Mouse (Mus musculus): ENCODE measurements around the gene Stambp. TPM values are rescaled to one million over a fixed set of nuclear protein-coding genes. Genes with fewer than 3 reads are reported as not detected.

Stambp gene
- polyA plus RNA-seq, 1 experiment from 2014 or later, result 30.7 TPM

DNA sequence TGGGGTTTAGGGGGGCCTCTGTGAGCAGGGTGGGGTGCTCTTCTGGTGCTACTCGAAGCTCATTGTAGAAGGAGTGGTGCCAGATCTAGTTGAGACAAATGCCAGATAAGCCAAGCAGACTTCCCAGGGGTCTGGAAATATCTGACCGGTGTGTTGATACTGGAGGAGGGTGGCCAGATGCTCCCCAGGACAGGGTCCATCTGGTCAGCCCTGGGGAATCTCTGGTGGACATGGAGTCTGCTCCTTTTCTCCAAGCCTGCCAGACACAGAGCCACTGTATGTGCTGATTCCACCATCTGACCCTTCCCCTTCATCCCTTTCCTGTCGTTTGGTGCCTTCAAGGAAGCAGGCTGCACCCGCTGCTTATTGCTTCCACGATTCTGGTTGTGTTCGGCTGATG, 49.3 kb downstream of the Stambp start:
- H3K4me2 ChIP-seq (replicated peaks; ENCODE audit: low read depth, low read length), result no peak overlapping the region
- H3K27ac ChIP-seq (ENCODE audit: low read length), result no peak overlapping the region
- H3K4me3 ChIP-seq (ENCODE audit: low read depth, low read length), result no peak overlapping the region
- 27% methylated on average over 6 of the region's 6 CpGs for WGBS
- DNase-seq (ENCODE audit: low spot score) (no peak), ATAC-seq (no peak)
- no peaks in the 10 kb centered on the region for H3K27me3 ChIP-seq (replicated peaks; ENCODE audit: insufficient read depth, low read length)
- H3K9ac ChIP-seq (replicated peaks; ENCODE audit: low read depth), result no peak overlapping the region
- no peaks in the 10 kb centered on the region for H3K36me3 ChIP-seq (ENCODE audit: insufficient read depth, low read length)
- no peaks in the 10 kb centered on the region for H3K9me3 ChIP-seq (ENCODE audit: low read length)
- H3K4me1 ChIP-seq (ENCODE audit: insufficient read depth, low read depth, low read length), result no peaks in the 10 kb centered on the region
- TF ChIP-seq EP300 (IDR thresholded peaks at IDR 0.05) (no peak), CTCF (IDR thresholded peaks at IDR 0.05) (no peak)

DNA sequence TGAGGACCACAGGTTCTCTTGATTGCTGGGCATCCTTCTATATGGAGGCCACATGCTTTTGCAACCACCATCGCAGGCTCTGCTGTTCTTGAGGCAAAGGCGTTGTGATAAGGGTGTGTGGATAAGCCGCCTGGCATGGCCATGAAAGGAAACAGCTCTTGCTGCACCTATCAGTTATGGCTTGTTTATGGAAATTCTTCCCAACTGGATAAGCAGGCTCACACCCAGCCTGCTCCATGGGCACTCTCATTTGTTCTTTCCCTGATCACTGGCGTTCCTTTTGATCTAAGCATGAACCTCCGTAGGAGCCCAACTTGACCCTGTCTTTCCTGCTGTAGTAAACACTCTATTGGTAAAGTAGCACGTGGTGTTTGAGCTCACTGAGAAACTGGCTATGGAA, 50.7 kb downstream of the Stambp start:
- Histone ChIP-seq H3K4me1 (ENCODE audit: insufficient read depth, low read depth, low read length) (no peaks in the 10 kb centered on the region), H3K4me2 (replicated peaks; ENCODE audit: low read depth, low read length) (no peak overlapping the region), H3K9ac (replicated peaks; ENCODE audit: low read depth) (no peak overlapping the region), H3K27ac (ENCODE audit: low read length) (no peak overlapping the region), H3K4me3 (ENCODE audit: low read depth, low read length) (no peak overlapping the region), H3K27me3 (replicated peaks; ENCODE audit: insufficient read depth, low read length) (no peaks in the 10 kb centered on the region), H3K9me3 (ENCODE audit: low read length) (no peaks in the 10 kb centered on the region), H3K36me3 (ENCODE audit: insufficient read depth, low read length) (no peaks in the 10 kb centered on the region)
- TF ChIP-seq EP300 (IDR thresholded peaks at IDR 0.05) (no peak), CTCF (IDR thresholded peaks at IDR 0.05) (no peak)
- no peak for ATAC-seq
- 49% methylated on average over 6 of the region's 6 CpGs for WGBS
- no peak for DNase-seq (ENCODE audit: low spot score)

DNA sequence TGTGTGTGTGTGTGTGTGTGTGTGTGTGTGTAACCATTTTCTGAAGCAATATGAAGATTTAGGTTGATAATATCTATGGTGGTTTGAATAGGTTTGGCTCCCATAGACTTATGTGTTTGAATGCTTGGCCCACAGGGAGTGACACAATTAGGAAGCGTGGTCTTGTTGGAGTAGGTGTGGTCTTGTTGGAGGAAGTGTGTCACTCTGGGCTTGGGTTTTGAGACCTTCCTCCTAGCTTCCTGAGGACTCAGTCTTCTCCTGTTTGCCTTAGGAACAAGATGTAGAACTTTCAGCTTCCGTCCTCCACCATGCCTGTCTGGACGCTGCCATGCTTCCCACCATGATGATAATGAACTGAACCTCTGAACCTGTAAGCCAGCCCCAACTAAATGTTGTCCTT, 53.9 kb downstream of the Stambp start:
- Histone ChIP-seq H3K27me3 (replicated peaks; ENCODE audit: insufficient read depth, low read length) (no peaks in the 10 kb centered on the region), H3K36me3 (ENCODE audit: insufficient read depth, low read length) (no peaks in the 10 kb centered on the region), H3K4me3 (ENCODE audit: low read depth, low read length) (no peak overlapping the region), H3K4me1 (ENCODE audit: insufficient read depth, low read depth, low read length) (no peaks in the 10 kb centered on the region), H3K4me2 (replicated peaks; ENCODE audit: low read depth, low read length) (no peak overlapping the region), H3K9me3 (ENCODE audit: low read length) (no peaks in the 10 kb centered on the region), H3K27ac (ENCODE audit: low read length) (no peak overlapping the region), H3K9ac (replicated peaks; ENCODE audit: low read depth) (no peak overlapping the region)
- 73% methylated on average over 3 of the region's 3 CpGs for WGBS
- ATAC-seq (no peak), DNase-seq (ENCODE audit: low spot score) (no peak)
- TF ChIP-seq EP300 (IDR thresholded peaks at IDR 0.05) (no peak), CTCF (IDR thresholded peaks at IDR 0.05) (no peak)

DNA sequence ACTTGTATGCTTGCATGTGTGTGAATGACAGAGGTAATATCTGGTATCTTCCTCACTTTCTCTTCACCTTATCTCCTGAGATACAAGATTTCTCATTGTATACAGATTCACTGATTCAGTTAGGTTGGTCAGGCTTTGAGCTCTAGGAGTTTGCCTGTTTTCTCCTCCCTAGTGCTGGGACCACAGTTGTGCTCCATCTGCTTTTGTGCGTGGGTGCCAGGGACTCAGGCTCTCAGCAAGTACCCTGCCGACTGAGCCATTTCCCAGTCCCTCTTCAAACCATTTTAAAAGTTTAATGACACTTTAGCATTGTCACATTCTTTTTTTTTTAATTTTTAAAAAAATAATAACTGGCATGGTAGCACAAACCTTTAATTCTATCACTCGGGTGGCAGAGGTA, 57.4 kb downstream of the Stambp start:
- 65% methylated on average over 3 of the region's 3 CpGs for WGBS
- ATAC-seq (no peak), DNase-seq (ENCODE audit: low spot score) (no peak)
- Histone ChIP-seq H3K4me1 (ENCODE audit: insufficient read depth, low read depth, low read length) (no peaks in the 10 kb centered on the region), H3K27me3 (replicated peaks; ENCODE audit: insufficient read depth, low read length) (no peaks in the 10 kb centered on the region), H3K27ac (ENCODE audit: low read length) (no peak overlapping the region), H3K9ac (replicated peaks; ENCODE audit: low read depth) (no peak overlapping the region), H3K36me3 (ENCODE audit: insufficient read depth, low read length) (no peaks in the 10 kb centered on the region), H3K4me3 (ENCODE audit: low read depth, low read length) (no peak overlapping the region), H3K4me2 (replicated peaks; ENCODE audit: low read depth, low read length) (no peak overlapping the region), H3K9me3 (ENCODE audit: low read length) (no peaks in the 10 kb centered on the region)
- TF ChIP-seq CTCF (IDR thresholded peaks at IDR 0.05) (no peak), EP300 (IDR thresholded peaks at IDR 0.05) (no peak)

DNA sequence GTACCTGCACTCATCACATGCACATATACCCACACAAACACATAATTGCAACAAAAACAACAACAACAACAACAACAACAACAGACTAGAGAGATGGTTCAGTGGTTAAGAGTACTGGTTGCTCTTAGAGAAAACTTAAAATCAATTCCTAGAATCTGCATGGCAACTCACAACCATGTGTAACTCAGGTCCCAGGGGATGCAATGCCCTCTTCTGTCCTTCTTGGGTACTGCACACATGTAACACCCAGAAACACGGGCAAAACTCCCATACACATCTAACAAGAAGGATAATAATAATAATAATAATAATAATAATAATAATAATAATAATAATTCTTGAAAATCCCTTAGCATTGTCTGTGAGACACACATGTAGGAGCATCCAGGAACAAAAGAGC, 60.0 kb downstream of the Stambp start:
- WGBS, result 22% methylated on average over 1 of the region's 1 CpGs

DNA sequence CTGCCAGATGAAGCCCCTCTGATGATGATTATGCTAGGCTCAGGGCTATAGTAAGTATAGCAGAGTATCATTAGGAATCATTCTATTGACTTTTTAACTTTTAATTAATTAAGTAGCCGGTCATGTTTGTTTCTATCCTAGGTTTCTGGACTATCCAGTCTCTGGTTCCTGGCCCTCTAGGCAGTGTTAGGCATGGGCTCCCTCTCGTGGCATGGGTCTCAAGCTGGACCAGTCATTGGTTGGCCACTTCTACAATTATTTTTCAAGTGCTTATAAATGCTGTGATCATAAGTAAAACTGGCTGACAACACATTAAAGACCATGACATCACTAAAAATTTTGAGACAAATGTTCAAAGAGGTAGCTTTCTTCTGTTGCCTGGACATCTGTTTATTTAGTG, 62.3 kb downstream of the Stambp start:
- DNase-seq (ENCODE audit: low spot score), result peak; percentile 27
- Histone ChIP-seq H3K9ac (replicated peaks; ENCODE audit: low read depth) (no peak overlapping the region), H3K27me3 (replicated peaks; ENCODE audit: insufficient read depth, low read length) (no peaks in the 10 kb centered on the region), H3K27ac (ENCODE audit: low read length) (no peak overlapping the region), H3K4me1 (ENCODE audit: insufficient read depth, low read depth, low read length) (peaks cover 4% of the 10 kb centered on the region; the same call in 1 of the 2 replicates), H3K36me3 (ENCODE audit: insufficient read depth, low read length) (no peaks in the 10 kb centered on the region), H3K4me3 (ENCODE audit: low read depth, low read length) (no peak overlapping the region), H3K9me3 (ENCODE audit: low read length) (no peaks in the 10 kb centered on the region), H3K4me2 (replicated peaks; ENCODE audit: low read depth, low read length) (no peak overlapping the region)
- no peak for ATAC-seq
- TF ChIP-seq EP300 (IDR thresholded peaks at IDR 0.05) (no peak), CTCF (IDR thresholded peaks at IDR 0.05) (peak; percentile 61)
- 60% methylated on average over 2 of the region's 2 CpGs for WGBS

More for the DNA sequence above, 60.0 kb downstream of the Stambp start:
- ATAC-seq (peak; percentile 52), DNase-seq (ENCODE audit: low spot score) (peak; percentile 71)
- Histone ChIP-seq H3K9ac (replicated peaks; ENCODE audit: low read depth) (no peak overlapping the region), H3K4me2 (replicated peaks; ENCODE audit: low read depth, low read length) (no peak overlapping the region), H3K4me1 (ENCODE audit: insufficient read depth, low read depth, low read length) (peaks cover under 1% of the 10 kb centered on the region; the same call in 1 of the 2 replicates), H3K4me3 (ENCODE audit: low read depth, low read length) (no peak overlapping the region), H3K9me3 (ENCODE audit: low read length) (no peaks in the 10 kb centered on the region), H3K27me3 (replicated peaks; ENCODE audit: insufficient read depth, low read length) (no peaks in the 10 kb centered on the region), H3K27ac (ENCODE audit: low read length) (no peak overlapping the region), H3K36me3 (ENCODE audit: insufficient read depth, low read length) (no peaks in the 10 kb centered on the region)
- no peak for TF ChIP-seq EP300 (IDR thresholded peaks at IDR 0.05)
- peak; percentile 85 for TF ChIP-seq CTCF (IDR thresholded peaks at IDR 0.05)

DNA sequence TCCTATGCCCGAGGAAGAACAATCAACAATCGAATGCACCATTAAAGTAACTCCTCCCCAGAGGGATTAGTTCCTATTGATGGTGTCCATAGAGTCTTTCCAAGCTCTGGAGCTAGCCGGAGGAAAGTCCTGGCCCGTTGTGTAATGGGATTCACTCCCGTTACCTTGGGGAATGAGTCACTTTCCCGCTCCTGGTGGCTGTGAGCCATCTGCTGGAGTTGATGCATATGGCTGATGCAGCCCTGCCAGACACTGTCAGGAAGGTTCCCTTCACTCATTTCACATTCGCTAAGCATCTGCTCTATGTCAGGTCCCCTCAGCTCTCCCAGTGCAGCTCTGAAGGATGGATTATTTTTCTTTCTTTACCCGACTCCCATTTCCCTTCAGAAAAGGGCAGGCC, 63.1 kb downstream of the Stambp start:
- Histone ChIP-seq H3K27me3 (replicated peaks; ENCODE audit: insufficient read depth, low read length) (no peaks in the 10 kb centered on the region), H3K36me3 (ENCODE audit: insufficient read depth, low read length) (no peaks in the 10 kb centered on the region), H3K9ac (replicated peaks; ENCODE audit: low read depth) (no peak overlapping the region), H3K4me2 (replicated peaks; ENCODE audit: low read depth, low read length) (no peak overlapping the region), H3K4me1 (ENCODE audit: insufficient read depth, low read depth, low read length) (peaks cover 4% of the 10 kb centered on the region; the same call in 1 of the 2 replicates), H3K4me3 (ENCODE audit: low read depth, low read length) (no peak overlapping the region), H3K9me3 (ENCODE audit: low read length) (no peaks in the 10 kb centered on the region), H3K27ac (ENCODE audit: low read length) (no peak overlapping the region)
- peak; percentile 44 for TF ChIP-seq CTCF (IDR thresholded peaks at IDR 0.05)
- TF ChIP-seq EP300 (IDR thresholded peaks at IDR 0.05), result no peak
- ATAC-seq, result no peak
- 32% methylated on average over 8 of the region's 8 CpGs for WGBS
- peak; percentile 42 for DNase-seq (ENCODE audit: low spot score)
